Mouse (Mus musculus) spleen, adult 2 months (tissue): Measurements from ENCODE around the gene Mfsd10.

ENCODE experiments used
- CTCF ChIP-seq: fragments of 200-500 bp; IDR thresholded peaks from 2 replicates; pipeline ENCODE4 v1.5.1; 2011; ENCODE audit warnings: mild to moderate bottlenecking, inconsistent platforms; ENCODE audit not compliant: insufficient read depth, insufficient read length, insufficient replicate concordance; ENCODE audit errors: extremely low read depth
- POLR2A ChIP-seq: fragments of 200-500 bp; IDR thresholded peaks from 2 replicates; pipeline ENCODE4 v1.6.1; 2011; ENCODE audit warnings: low read depth, low read length, inconsistent platforms

DNA sequence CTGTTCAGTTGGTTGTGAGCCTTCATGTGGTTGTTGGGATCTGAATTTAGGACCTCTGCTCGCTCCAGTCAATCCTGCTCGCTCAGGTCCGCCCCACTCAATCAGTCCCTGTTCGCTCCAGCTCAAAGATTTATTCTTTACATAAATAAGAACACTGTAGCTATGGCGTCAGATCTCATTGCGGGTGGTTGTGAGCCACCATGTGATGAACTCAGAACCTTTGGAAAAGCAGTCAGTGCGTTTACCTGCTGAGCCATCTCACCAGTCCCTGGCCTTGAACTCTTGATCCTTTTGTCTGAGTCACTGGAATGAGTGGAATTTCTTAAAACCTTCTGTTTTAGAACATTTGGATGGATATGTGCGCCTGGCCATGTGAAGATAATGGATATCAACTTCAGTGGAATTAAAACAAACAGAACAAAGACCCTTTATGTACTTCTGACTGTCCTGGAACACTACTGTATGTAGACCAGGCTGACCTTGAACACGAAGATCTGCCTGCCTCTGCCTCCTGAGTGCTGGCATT lies 43.7 kb downstream of the Mfsd10 start:
- no peak for TF ChIP-seq CTCF
- no peak for TF ChIP-seq POLR2A
